Mouse (Mus musculus): ENCODE measurements at regions not wholly inside any gene's neighbourhood (a gene's known extent, or its start where the extent isn't known, plus 50 kb on each side); places are given as distances from the start of the nearest gene placed in this dataset.

- H3K9ac ChIP-seq (ENCODE audit: low read depth, low read length), result no peak overlapping the region
- H3K4me3 ChIP-seq (ENCODE audit: low read depth, low read length), result no peak overlapping the region
- no peak for ATAC-seq
- H3K36me3 ChIP-seq (ENCODE audit: control insufficient read depth, insufficient read depth), result no peaks in the 10 kb centered on the region
- H3K27ac ChIP-seq (ENCODE audit: low read depth, low read length), result no peak overlapping the region
- no peaks in the 10 kb centered on the region for H3K27me3 ChIP-seq (replicated peaks; ENCODE audit: control insufficient read depth, insufficient read depth, low read length)
- TF ChIP-seq CTCF (IDR thresholded peaks at IDR 0.05; ENCODE audit: low read depth), result no peak
- WGBS, result 22% methylated on average over 8 of the region's 8 CpGs
- no peaks in the 10 kb centered on the region for H3K9me3 ChIP-seq (ENCODE audit: control insufficient read depth)
- H3K4me2 ChIP-seq (replicated peaks; ENCODE audit: low read depth), result no peak overlapping the region
- H3K4me1 ChIP-seq (replicated peaks; ENCODE audit: control insufficient read depth, insufficient read depth, low read length), result peaks cover 6% of the 10 kb centered on the region; the same call in 1 of the 2 replicates
Observed at GRCm38 (mm10) chr16:29845597-29845986, 218.6 kb upstream of the Hes1 start.

- ATAC-seq, result no peak
- no peak overlapping the region for H3K27ac ChIP-seq (ENCODE audit: low read depth, low read length)
- H3K9me3 ChIP-seq (ENCODE audit: control insufficient read depth), result no peaks in the 10 kb centered on the region
- H3K4me2 ChIP-seq (replicated peaks; ENCODE audit: low read depth), result no peak overlapping the region
- no peak overlapping the region for H3K4me3 ChIP-seq (ENCODE audit: low read depth, low read length)
- 32% methylated on average over 1 of the region's 1 CpGs for WGBS
- H3K9ac ChIP-seq (ENCODE audit: low read depth, low read length), result no peak overlapping the region
- no peaks in the 10 kb centered on the region for H3K27me3 ChIP-seq (replicated peaks; ENCODE audit: control insufficient read depth, insufficient read depth, low read length)
- no peak for TF ChIP-seq CTCF (IDR thresholded peaks at IDR 0.05; ENCODE audit: low read depth)
- H3K4me1 ChIP-seq (replicated peaks; ENCODE audit: control insufficient read depth, insufficient read depth, low read length), result peaks cover 6% of the 10 kb centered on the region; the same call in 1 of the 2 replicates
- H3K36me3 ChIP-seq (ENCODE audit: control insufficient read depth, insufficient read depth), result no peaks in the 10 kb centered on the region
Observed at GRCm38 (mm10) chr16:29847059-29847458, 217.1 kb upstream of the Hes1 start.

GRCm38 (mm10) chr16:29847734-29848133 is 216.4 kb upstream of the Hes1 start:
- H3K4me2 ChIP-seq (replicated peaks; ENCODE audit: low read depth), result no peak overlapping the region
- 77% methylated on average over 4 of the region's 4 CpGs for WGBS
- no peak for TF ChIP-seq CTCF (IDR thresholded peaks at IDR 0.05; ENCODE audit: low read depth)
- no peaks in the 10 kb centered on the region for H3K36me3 ChIP-seq (ENCODE audit: control insufficient read depth, insufficient read depth)
- H3K9me3 ChIP-seq (ENCODE audit: control insufficient read depth), result no peaks in the 10 kb centered on the region
- peaks cover 6% of the 10 kb centered on the region; the same call in 1 of the 2 replicates for H3K4me1 ChIP-seq (replicated peaks; ENCODE audit: control insufficient read depth, insufficient read depth, low read length)
- no peak overlapping the region for H3K9ac ChIP-seq (ENCODE audit: low read depth, low read length)
- H3K4me3 ChIP-seq (ENCODE audit: low read depth, low read length), result no peak overlapping the region
- ATAC-seq, result no peak
- H3K27me3 ChIP-seq (replicated peaks; ENCODE audit: control insufficient read depth, insufficient read depth, low read length), result no peaks in the 10 kb centered on the region
- no peak overlapping the region for H3K27ac ChIP-seq (ENCODE audit: low read depth, low read length)

GRCm38 (mm10) chr16:29848527-29848926 is 215.7 kb upstream of the Hes1 start:
- H3K4me3 ChIP-seq (ENCODE audit: low read depth, low read length), result no peak overlapping the region
- no peak overlapping the region for H3K4me2 ChIP-seq (replicated peaks; ENCODE audit: low read depth)
- no peaks in the 10 kb centered on the region for H3K27me3 ChIP-seq (replicated peaks; ENCODE audit: control insufficient read depth, insufficient read depth, low read length)
- H3K9ac ChIP-seq (ENCODE audit: low read depth, low read length), result no peak overlapping the region
- H3K27ac ChIP-seq (ENCODE audit: low read depth, low read length), result no peak overlapping the region
- no peaks in the 10 kb centered on the region for H3K36me3 ChIP-seq (ENCODE audit: control insufficient read depth, insufficient read depth)
- 91% methylated on average over 12 of the region's 12 CpGs for WGBS
- H3K4me1 ChIP-seq (replicated peaks; ENCODE audit: control insufficient read depth, insufficient read depth, low read length), result peaks cover 6% of the 10 kb centered on the region; the same call in 1 of the 2 replicates
- H3K9me3 ChIP-seq (ENCODE audit: control insufficient read depth), result no peaks in the 10 kb centered on the region
- ATAC-seq, result no peak
- 0 out of 2 replicates have a peak, but pooled peaks have one; percentile 7 for TF ChIP-seq CTCF (IDR thresholded peaks at IDR 0.05; ENCODE audit: low read depth)

GRCm38 (mm10) chr16:29849511-29849910 is 214.7 kb upstream of the Hes1 start:
- no peaks in the 10 kb centered on the region for H3K9me3 ChIP-seq (ENCODE audit: control insufficient read depth)
- H3K27me3 ChIP-seq (replicated peaks; ENCODE audit: control insufficient read depth, insufficient read depth, low read length), result no peaks in the 10 kb centered on the region
- no peak overlapping the region for H3K27ac ChIP-seq (ENCODE audit: low read depth, low read length)
- peaks cover 6% of the 10 kb centered on the region; the same call in 1 of the 2 replicates for H3K4me1 ChIP-seq (replicated peaks; ENCODE audit: control insufficient read depth, insufficient read depth, low read length)
- no peak overlapping the region for H3K4me3 ChIP-seq (ENCODE audit: low read depth, low read length)
- WGBS, result 75% methylated on average over 7 of the region's 7 CpGs
- TF ChIP-seq CTCF (IDR thresholded peaks at IDR 0.05; ENCODE audit: low read depth), result no peak
- no peak for ATAC-seq
- H3K36me3 ChIP-seq (ENCODE audit: control insufficient read depth, insufficient read depth), result no peaks in the 10 kb centered on the region
- H3K9ac ChIP-seq (ENCODE audit: low read depth, low read length), result no peak overlapping the region
- no peak overlapping the region for H3K4me2 ChIP-seq (replicated peaks; ENCODE audit: low read depth)

- no peak for ATAC-seq
- Histone ChIP-seq H3K27ac (ENCODE audit: low read depth, low read length) (no peak overlapping the region), H3K4me1 (replicated peaks; ENCODE audit: control insufficient read depth, insufficient read depth, low read length) (peaks cover 6% of the 10 kb centered on the region; the same call in 1 of the 2 replicates), H3K4me2 (replicated peaks; ENCODE audit: low read depth) (no peak overlapping the region), H3K9me3 (ENCODE audit: control insufficient read depth) (no peaks in the 10 kb centered on the region), H3K4me3 (ENCODE audit: low read depth, low read length) (no peak overlapping the region), H3K9ac (ENCODE audit: low read depth, low read length) (no peak overlapping the region), H3K27me3 (replicated peaks; ENCODE audit: control insufficient read depth, insufficient read depth, low read length) (no peaks in the 10 kb centered on the region), H3K36me3 (ENCODE audit: control insufficient read depth, insufficient read depth) (no peaks in the 10 kb centered on the region)
- no peak for TF ChIP-seq CTCF (IDR thresholded peaks at IDR 0.05; ENCODE audit: low read depth)
- WGBS, result 90% methylated on average over 3 of the region's 3 CpGs
Observed at GRCm38 (mm10) chr16:29850616-29851015, 213.6 kb upstream of the Hes1 start.

- Histone ChIP-seq H3K27ac (ENCODE audit: low read depth, low read length) (no peak overlapping the region), H3K4me2 (replicated peaks; ENCODE audit: low read depth) (no peak overlapping the region), H3K36me3 (ENCODE audit: control insufficient read depth, insufficient read depth) (no peaks in the 10 kb centered on the region), H3K9me3 (ENCODE audit: control insufficient read depth) (no peaks in the 10 kb centered on the region), H3K4me1 (replicated peaks; ENCODE audit: control insufficient read depth, insufficient read depth, low read length) (peaks cover 3% of the 10 kb centered on the region; the same call in 1 of the 2 replicates), H3K4me3 (ENCODE audit: low read depth, low read length) (no peak overlapping the region), H3K27me3 (replicated peaks; ENCODE audit: control insufficient read depth, insufficient read depth, low read length) (no peaks in the 10 kb centered on the region), H3K9ac (ENCODE audit: low read depth, low read length) (no peak overlapping the region)
- TF ChIP-seq CTCF (IDR thresholded peaks at IDR 0.05; ENCODE audit: low read depth), result no peak
- WGBS, result 28% methylated on average over 9 of the region's 9 CpGs
- no peak for ATAC-seq
Observed at GRCm38 (mm10) chr16:29851827-29852226, 212.4 kb upstream of the Hes1 start.

All from intestine, postnatal 0 days (tissue).